Mouse (Mus musculus) E14TG2a.4 (cell line): ENCODE results near the gene Lrsam1.

Source experiments
- H3K27me3 ChIP-seq: 2 replicates; pipeline ENCODE4 v1.6.1; 2014; ENCODE audit warnings: low read length, control low read depth; ENCODE audit not compliant: insufficient read depth
- H3K36me3 ChIP-seq: 2 replicates; pipeline ENCODE4 v1.6.1; 2014; ENCODE audit warnings: low read length, control low read depth; ENCODE audit not compliant: insufficient read depth
- H3K4me1 ChIP-seq: replicated peaks from 2 replicates; pipeline ENCODE4 v1.6.1; 2014; ENCODE audit warnings: low read depth, low read length, control low read depth
- H3K4me3 ChIP-seq: replicated peaks from 2 replicates; pipeline ENCODE4 v1.5.1; 2014; ENCODE audit warnings: mild to moderate bottlenecking, low read length
- H3K9me3 ChIP-seq: 2 replicates; pipeline ENCODE4 v1.6.1; 2014; ENCODE audit warnings: low read length, control low read depth
- CTCF ChIP-seq: conservative IDR thresholded peaks from 2 replicates; pipeline ENCODE4 v1.5.1; 2014; ENCODE audit warnings: low read length
- NANOG ChIP-seq: IDR thresholded peaks from 2 replicates; pipeline ENCODE4 v1.6.1; 2014; ENCODE audit warnings: borderline replicate concordance, low read length, mixed read lengths
- POU5F1 ChIP-seq: IDR thresholded peaks from 2 replicates; pipeline ENCODE4 v1.6.1; 2014; ENCODE audit warnings: low read length, borderline replicate concordance

Gene Lrsam1

DNA sequence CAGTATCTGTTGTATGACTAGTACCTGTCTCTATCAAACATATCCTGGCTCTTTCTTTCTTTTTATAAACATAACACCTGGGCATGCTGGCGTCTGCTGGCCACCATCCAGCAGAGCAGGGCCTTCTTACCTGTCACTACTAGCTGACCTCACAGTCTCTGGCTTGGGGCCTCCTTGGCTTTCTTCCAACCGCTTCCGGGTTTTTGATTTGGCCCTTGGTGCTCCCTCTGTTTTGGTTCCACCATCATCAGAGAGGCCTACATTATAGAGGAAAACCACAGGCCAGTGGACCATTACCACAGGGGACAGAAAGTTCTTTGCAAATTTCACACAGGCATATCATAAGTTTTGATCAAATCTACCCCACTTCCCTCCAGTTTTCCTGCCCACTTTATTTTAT is 28.0 kb upstream of the Lrsam1 start:
- H3K36me3 ChIP-seq: 0 out of 2 replicates have a peak, but pooled peaks cover 5% of the 10 kb centered on the region

DNA sequence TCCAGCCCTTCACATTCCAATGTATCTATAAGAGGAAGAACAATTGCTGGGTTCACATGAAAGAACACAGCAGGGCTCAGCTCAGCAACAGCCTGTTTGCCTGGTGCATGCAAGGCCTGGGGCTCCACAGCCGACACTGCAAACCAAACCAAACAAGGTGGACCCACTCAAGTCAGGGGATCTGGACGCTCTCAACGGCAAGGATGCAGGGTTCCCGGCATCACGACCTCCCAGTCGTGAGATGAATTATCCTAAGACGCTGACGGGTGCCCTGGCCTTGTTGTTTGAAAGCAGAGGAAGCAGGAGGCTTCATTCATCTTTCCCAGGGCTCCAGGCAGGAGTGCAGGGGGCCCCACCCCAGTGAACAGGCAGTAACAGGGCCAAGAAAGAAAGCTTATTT is 24.4 kb upstream of the Lrsam1 start:
- Histone ChIP-seq H3K4me1 (peaks cover 68% of the 10 kb centered on the region), H3K36me3 (0 out of 2 replicates have a peak, but pooled peaks cover 1% of the 10 kb centered on the region), H3K27me3 (no peaks in the 10 kb centered on the region), H3K4me3 (peak overlapping the region; percentile 43), H3K9me3 (no peaks in the 10 kb centered on the region)
- TF ChIP-seq NANOG (no peak), CTCF (no peak), POU5F1 (no peak)

More for the DNA sequence above, 28.0 kb upstream of the Lrsam1 start:
- no peak overlapping the region for H3K4me3 ChIP-seq
- no peaks in the 10 kb centered on the region for H3K27me3 ChIP-seq
- peaks cover 43% of the 10 kb centered on the region for H3K4me1 ChIP-seq
- TF ChIP-seq POU5F1: no peak
- TF ChIP-seq NANOG: no peak
- TF ChIP-seq CTCF: no peak
- no peaks in the 10 kb centered on the region for H3K9me3 ChIP-seq

DNA sequence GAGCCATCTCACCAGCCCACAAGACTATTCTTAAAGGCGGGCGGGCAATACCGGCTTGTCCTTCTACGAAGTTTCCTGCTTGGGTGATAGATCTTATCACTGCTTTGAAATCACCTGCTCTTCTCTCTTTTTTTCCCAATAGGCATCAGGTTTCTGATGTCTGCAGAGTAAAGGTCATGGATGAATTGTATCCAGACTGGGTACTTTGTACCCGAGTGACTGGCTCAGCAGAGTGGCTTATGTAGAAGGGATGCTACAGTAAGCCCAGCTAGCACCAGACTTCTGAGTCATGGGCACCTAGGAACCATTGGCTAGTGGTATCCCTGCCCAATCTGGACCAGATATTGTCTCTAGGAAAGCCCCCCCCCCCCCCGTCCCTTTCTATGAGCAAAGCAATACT is 22.2 kb upstream of the Lrsam1 start:
- peaks cover 77% of the 10 kb centered on the region for H3K4me1 ChIP-seq
- peaks cover 21% of the 10 kb centered on the region for H3K36me3 ChIP-seq
- TF ChIP-seq NANOG: no peak
- no peak for TF ChIP-seq POU5F1
- no peak for TF ChIP-seq CTCF
- H3K4me3 ChIP-seq: peak overlapping the region; percentile 45
- no peaks in the 10 kb centered on the region for H3K27me3 ChIP-seq
- no peaks in the 10 kb centered on the region for H3K9me3 ChIP-seq

DNA sequence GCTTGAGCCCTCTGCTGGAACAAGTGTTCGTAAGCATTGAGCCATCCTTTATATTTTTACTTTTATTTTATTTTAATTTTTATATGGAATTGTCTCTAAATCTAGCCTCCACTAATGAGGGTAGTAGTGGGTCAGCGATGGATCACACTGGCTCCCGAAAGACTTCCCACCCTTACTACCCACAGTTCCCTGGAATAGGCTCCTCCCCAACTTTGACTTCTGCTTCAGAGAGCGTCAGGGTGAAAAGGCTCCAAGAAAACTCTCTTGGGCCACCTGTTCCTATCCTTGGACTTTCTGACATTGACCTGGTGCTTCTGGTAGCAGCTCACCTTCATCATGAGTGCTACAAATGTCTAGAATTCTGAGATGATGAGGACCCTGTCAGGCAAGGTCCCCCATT is 21.3 kb upstream of the Lrsam1 start:
- Histone ChIP-seq H3K9me3 (no peaks in the 10 kb centered on the region), H3K36me3 (peaks cover 30% of the 10 kb centered on the region), H3K4me1 (peaks cover 86% of the 10 kb centered on the region), H3K4me3 (peak overlapping the region; percentile 91), H3K27me3 (no peaks in the 10 kb centered on the region)
- no peak for TF ChIP-seq POU5F1
- TF ChIP-seq CTCF: no peak
- no peak for TF ChIP-seq NANOG

DNA sequence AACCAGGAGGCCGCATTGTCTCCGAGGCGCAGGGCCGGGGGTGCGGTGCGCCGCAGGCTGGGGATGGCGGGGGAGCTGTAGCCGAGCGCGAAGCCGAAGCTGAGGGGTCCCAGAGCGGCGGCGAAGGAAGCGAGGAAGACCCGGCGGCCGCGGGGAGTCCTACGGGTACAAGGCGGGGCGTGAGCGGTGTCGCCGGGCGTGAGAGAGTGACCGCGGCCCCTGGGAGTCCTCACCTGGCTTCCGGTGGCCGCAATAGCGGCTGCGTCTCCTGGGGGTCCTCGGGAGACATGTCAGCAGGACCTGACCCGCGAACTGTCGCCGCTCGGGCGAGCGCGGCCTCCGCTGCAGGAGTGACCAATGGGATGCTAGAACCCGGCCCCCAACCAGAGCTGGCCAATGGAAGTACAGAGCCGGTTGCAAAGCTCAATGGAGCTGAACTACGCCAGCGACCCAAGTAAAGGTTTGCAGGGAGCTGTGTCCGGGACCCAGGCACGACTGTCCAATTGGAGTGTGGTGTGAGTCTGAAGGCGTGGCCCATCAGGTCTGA is 20.4 kb upstream of the Lrsam1 start, which contains the start of gene Slc2a8:
Gene Slc2a8, minus strand, starts transcription at position 359 of the 547 bp plus-strand sequence.
- Histone ChIP-seq H3K36me3 (peaks cover 39% of the 10 kb centered on the region), H3K9me3 (no peaks in the 10 kb centered on the region), H3K4me3 (peak within 1 kb of the TSS; percentile 91), H3K27me3 (no peaks in the 10 kb centered on the region), H3K4me1 (peaks cover 84% of the 10 kb centered on the region)
- TF ChIP-seq NANOG (no peak), POU5F1 (no peak), CTCF (no peak)

DNA sequence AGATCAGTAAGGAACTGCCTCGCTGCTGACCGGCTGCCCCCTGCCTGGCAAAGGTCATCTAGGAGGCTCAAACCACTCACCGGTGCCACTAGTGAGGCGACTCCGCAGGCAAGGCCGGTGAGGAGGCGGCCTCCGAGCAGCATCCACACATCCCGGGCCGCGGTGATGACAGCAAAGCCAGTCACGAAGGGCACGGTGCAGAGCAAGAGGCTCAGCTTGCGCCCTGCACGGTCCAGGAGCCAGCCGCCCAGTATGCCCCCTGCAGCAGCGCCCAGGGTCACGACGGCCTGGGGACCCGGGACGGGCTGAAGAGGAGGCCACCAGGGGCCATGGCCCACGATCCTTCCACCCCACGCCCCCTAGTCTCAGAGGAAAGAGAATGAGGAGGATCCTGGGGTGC is 19.9 kb upstream of the Lrsam1 start:
- H3K36me3 ChIP-seq: peaks cover 44% of the 10 kb centered on the region
- H3K4me3 ChIP-seq: peak overlapping the region; percentile 91
- no peaks in the 10 kb centered on the region for H3K9me3 ChIP-seq
- no peaks in the 10 kb centered on the region for H3K27me3 ChIP-seq
- peaks cover 84% of the 10 kb centered on the region for H3K4me1 ChIP-seq
- TF ChIP-seq POU5F1 (no peak), NANOG (no peak), CTCF (no peak)

DNA sequence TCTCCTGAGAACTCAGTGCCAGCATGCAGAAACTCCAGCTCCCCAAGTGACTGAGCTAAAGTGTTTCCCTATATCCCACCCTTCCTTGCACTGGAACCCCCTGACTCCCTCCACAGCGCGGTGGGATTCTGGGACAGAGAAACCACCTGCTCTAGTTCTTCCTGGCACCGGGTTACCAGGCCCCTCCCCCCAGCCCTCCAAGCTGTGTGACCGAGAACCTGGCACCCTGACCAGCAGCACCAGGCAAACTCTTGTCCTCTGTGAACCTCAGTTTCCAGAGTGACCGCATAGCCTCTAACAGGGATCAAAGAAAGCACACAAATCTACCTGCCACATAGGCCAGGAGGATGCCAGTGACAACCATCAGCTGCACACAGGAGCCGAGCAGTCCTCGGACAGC is 18.3 kb upstream of the Lrsam1 start:
- Histone ChIP-seq H3K27me3 (no peaks in the 10 kb centered on the region), H3K4me3 (0 out of 2 replicates have a peak overlapping the region, but pooled peaks have one; percentile 24), H3K36me3 (peaks cover 60% of the 10 kb centered on the region), H3K4me1 (peaks cover 73% of the 10 kb centered on the region), H3K9me3 (no peaks in the 10 kb centered on the region)
- no peak for TF ChIP-seq NANOG
- TF ChIP-seq CTCF: 0 out of 2 replicates have a peak, but pooled peaks have one; percentile 4

DNA sequence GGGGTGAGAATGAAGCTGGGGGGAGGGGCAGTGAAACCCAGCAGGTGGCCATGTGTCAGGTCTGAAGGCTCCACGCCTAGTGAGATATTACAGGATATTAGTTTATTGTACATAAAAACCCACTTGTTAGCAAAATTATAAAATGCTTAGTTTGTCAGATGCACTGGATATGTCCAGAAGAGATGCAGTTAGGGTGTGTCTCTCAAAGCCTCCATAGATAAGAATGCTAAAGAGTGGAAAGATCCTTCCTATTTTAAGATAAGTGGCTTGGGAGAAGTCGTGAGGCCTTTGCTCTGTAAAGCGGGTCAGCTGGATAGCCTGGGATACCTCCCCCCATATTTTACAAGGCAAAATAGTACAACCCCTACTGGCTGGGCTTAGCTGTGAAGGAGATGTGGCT is 17.3 kb upstream of the Lrsam1 start:
- TF ChIP-seq POU5F1: no peak
- no peak for TF ChIP-seq NANOG
- TF ChIP-seq CTCF: no peak
- Histone ChIP-seq H3K9me3 (no peaks in the 10 kb centered on the region), H3K36me3 (peaks cover 70% of the 10 kb centered on the region), H3K4me1 (peaks cover 63% of the 10 kb centered on the region), H3K27me3 (no peaks in the 10 kb centered on the region), H3K4me3 (no peak overlapping the region)

DNA sequence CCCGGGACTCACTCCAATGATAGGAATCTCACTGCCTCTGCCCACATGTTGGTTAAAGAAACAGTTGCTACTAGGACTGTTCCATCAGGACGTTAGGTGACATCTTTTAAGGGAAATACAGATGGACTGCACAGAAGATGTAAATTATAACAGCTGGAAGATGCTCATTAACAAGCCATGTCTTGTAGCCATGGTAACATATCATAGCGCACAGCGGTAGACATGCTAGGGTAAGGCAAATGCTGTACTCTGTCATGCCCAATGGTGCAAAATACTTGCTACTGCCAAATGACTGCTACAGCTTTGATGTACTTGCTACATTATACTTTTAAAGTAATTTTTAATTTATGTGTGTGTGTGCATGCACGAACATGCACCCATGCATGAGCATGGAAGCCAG is 15.7 kb upstream of the Lrsam1 start:
- Histone ChIP-seq H3K36me3 (peaks cover 84% of the 10 kb centered on the region), H3K4me3 (no peak overlapping the region), H3K4me1 (peaks cover 54% of the 10 kb centered on the region), H3K9me3 (no peaks in the 10 kb centered on the region), H3K27me3 (no peaks in the 10 kb centered on the region)
- TF ChIP-seq POU5F1 (no peak), CTCF (no peak), NANOG (no peak)

DNA sequence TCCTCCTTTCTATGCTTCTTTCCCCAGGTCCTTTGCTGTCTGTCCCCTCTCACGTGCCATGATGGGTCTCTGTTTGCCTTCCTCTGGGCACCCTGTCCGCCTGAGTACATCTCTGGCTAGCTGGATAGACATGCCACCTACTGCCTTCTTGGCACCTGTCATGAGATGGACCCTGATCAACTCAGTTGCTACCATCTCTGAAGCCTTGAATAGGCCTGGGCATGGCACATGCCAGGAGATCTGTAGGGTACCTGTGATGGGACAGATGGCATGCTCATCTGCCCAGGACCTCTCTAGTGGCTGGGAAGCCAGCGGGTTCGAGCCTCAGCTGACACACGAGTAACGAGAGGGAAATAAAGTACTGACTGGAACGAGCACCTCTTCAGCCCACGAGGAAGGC is 12.8 kb upstream of the Lrsam1 start:
- peaks cover 72% of the 10 kb centered on the region for H3K36me3 ChIP-seq
- no peak overlapping the region for H3K4me3 ChIP-seq
- peaks cover 55% of the 10 kb centered on the region for H3K4me1 ChIP-seq
- no peaks in the 10 kb centered on the region for H3K9me3 ChIP-seq
- H3K27me3 ChIP-seq: no peaks in the 10 kb centered on the region
- no peak for TF ChIP-seq CTCF
- no peak for TF ChIP-seq POU5F1
- no peak for TF ChIP-seq NANOG
